Mouse (Mus musculus) kidney, postnatal 4 days (tissue): Measurements from ENCODE around the gene Psmb4.
"Not testable (repeated sequence)": the region's sequence is repeated elsewhere in the genome, so short reads cannot be mapped to it uniquely, and the experiment has no call there.

Experiments used
- DNase-seq, 2 experiments: peaks; one replicate each; pipeline ENCODE4 v3.0.0; 2021; ENCODE audit warnings: mixed read lengths in 2 of 2

Psmb4 gene

DNA sequence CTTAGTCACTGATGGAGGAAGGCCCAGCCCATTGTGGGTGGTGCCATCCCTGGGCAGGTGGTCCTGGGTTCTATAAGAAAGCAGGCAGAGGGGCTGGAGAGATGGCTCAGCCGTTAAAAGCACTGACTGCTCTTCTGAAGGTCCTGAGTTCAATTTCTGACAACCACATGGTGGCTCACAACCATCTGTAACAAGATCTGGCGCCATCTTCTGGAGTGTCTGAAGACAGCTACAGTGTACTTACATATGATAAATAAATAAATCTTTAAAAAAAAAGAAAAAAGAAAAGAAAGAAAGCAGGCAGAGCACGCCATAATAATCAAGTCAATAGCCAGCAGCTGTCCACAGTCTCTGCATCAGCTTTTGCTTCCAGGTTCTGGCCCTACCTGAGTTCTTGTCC is 18.0 kb upstream of the Psmb4 start:
- not testable (repeated sequence) for DNase-seq

DNA sequence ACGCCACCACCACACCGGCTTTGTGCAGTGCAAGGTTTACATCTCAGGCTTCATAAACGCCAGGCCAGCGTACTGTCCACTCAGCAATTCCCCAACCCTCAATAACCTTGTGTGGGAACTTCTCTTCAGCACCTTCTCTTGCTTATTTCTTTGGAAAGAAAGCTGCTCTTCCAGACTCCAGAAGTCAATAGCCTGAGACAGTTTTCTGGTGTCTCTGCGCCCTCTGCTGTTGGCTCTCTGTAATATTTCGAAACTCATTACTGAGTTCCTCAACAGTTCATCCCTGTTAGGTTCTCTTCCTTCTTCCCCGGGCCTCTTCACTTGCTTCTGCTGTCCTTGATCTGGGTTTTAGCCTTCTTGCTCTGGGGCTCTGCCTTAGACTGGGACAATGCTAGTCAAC is 16.0 kb upstream of the Psmb4 start:
- DNase-seq = peak; percentile 79 to 80

DNA sequence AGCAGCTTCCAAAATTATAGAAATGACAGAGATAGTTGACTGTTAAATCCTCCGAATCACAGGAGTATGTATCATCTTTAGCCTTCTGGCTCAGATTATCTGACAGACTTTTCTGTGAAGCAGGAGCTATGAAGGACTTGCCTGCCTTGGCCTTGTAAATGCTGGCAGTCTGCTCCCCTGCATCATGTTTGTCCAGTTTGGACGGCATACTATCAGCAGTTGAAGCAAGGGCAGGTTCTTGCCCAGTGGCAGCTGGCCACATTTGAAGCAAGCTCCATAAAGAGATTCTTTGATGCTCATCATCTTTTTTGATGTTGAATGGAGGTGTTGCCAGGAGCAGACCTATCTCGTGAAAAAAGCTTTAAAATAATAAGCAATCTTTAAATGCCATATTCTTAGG is 7.3 kb upstream of the Psmb4 start:
- no peak for DNase-seq

DNA sequence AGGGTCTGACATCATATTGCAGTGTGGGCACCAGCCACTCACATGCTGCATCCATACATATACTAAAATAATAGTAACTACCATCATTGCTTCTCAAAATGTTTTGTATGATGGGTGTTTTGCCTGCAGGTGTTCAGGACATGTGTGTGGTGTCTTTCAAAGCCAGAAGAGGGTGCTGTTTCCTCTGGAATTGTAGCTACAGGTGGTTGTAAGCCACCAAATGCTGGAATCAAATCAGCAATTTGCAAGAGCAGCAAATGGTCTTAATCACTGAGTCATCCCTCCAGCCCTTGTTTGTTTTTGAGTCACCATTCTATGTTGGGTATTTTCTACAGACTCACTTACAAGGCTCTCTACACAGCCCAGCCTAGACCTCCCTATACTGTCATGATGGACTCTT is 1.8 kb upstream of the Psmb4 start:
- DNase-seq = peak; percentile 43 to 57

DNA sequence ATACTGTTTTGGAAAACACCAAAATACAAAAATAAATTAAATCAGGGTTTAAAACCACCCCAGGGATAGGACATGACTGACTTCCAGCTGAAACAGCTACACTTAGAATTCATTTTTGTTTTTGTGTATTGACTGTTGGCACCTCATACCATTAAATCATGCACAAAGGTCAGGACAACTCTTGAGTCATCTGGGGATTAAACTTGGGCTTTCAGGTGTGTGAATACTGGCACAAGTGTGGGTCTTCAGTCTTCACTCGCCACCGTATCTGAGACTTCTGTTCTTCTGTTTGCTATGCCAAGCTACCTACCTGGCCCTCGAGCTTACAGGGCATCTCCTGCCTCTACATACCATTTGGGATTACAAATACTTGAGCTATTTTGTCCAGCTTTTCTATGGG is 4.2 kb downstream of the Psmb4 start:
- DNase-seq = no peak

DNA sequence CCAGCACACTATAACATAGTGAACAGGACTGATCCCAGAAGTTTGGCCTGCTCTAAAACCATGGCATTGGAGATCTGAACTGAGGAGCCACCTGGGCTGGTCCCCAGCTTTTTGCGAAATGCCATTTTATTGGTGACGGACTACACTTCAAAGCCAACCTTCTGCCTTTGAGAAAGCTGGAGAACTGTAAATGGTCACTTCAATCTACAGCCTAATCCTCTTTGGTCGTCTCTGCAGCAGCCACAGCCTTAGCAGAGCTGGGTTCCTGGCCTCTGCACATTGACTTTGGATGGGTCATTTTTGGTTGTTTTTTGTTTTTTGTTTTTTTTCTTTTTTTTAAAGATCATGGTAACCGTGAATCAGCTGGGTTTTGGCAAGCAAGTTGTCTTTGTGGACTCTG is 4.9 kb downstream of the Psmb4 start:
- no peak for DNase-seq

DNA sequence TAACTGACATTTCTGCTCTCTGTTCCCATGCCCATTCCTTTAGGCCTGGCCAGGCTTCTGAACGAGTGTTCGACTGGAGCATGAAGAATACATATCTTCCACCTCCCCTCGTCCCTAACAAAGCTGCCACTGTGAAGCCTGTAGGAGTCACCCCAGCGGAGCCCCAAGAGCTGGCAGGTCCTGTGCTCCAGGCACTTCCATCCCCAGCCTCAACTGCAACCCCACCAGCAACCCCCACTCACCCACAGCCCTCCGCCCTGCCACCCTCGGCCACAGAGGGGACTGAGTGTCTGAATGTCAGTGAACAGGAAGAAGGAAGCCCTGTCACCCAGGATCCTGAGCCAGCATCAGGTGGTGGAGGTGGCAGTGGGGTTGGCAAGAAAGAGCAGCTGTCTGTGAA is 8.1 kb downstream of the Psmb4 start:
- DNase-seq = no peak

DNA sequence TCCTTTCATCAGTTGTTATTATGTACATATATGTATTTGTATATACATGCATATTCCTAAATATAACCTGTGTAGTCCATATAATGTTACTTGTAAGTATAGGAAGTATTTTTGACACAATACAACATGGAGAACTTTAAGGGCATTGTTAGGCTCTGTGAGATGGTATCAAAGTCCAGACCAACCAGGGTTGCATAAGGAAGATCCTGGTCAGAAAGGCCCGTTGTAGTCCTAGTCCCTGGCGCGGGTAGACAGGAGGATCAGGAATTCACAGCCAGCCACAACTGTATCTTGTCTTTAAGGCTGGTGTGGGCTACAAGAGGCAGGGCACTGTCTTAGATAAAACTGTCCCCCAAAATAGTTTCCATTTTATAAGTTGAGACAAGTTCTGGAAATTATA is 17.8 kb downstream of the Psmb4 start:
- no peak for DNase-seq

DNA sequence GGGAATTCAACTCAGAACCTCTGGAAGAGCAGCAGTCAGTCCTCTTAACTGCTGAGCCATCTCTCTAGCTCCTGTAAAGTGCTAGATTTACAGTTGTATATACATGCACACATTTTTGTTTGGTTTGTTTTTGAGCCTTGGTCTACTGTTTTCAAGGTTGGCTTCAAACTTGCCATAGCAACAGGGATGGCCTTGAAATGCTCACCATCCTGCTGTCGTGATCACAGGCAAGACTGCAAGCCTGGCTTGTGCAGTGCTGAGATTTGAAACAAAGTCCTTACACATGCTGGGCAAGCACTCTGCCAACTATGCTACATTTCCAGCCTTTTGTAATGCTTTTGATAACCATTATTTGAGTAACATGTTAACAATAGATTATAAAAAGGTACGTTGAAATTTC is 27.3 kb downstream of the Psmb4 start:
- no peak for DNase-seq

DNA sequence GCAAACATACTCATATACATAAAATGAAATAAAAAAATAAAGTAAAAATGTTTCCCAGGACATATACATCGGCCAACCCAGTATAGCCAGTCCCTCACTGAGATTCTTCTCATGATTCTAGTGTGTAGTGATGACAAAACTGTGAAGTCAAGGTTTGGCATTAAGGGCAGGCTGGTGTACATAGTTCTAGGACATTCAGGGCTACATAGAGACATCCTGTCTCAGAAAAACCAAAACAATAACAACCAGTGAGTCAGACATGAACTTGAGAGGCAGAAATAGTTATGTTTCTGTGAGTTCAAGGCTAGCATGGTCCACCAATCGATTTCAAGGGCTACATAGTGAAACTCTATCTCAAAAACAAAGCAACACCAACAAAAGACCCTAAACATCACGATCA is 34.5 kb downstream of the Psmb4 start:
- DNase-seq = no peak

DNA sequence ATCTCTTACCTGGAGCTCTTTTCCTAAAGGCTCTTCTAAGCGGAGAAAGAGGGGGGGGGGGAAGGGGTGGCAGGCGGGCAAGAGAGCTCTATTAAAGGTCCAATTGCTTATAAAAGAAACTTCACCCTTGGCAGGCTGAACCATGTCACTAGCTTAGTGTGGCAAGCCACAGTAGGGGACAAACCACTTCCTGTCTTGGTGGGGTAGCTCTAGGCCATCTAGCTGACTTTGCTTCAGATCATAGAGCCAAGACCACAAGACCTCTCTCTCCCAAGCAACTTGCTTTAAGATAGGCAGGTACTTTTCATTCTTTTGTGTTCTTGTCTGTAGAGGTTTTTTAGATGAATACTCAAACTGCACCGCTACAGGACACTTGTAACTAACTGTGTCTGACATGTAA is 35.0 kb downstream of the Psmb4 start:
- DNase-seq = no peak

DNA sequence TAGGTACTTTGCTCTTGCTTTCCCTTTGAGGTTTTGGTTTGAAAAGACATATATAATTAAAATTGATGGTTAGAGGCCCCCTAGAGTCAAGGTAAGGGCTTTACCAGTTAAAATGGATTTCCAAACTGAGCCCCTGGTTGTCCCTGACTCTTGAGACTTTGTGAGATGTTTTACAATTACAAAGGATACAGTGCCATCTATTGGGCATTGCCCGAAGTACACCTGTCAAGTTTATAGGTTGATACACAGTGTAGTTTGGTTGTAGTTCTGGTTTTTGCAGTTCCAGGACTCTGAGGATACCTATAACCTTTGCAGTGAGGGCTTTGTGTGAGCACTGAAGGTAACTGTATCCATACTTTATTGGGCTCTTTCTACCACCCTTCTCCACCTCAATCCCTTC is 37.4 kb downstream of the Psmb4 start:
- DNase-seq = peak; percentile 82 to 84

DNA sequence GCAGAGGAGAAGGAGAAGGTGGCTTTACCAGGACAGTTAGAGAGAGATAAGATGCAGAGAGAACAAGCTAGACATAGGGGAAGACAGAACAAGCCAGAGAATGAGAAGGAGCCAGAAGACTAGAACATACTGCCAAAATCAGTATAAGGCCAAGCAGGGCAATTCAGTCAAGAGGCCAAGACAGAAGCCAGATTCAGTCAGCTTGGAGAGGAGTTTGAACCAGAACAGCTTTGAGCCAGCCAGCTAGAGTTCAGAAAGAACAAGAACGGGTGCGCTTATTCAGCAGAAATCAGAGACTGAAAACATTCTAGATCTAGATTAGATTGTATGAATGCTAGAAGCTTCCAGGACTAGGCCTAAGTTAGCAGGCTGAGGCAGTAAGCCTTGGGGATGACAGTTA is 39.4 kb downstream of the Psmb4 start:
- no peak for DNase-seq

DNA sequence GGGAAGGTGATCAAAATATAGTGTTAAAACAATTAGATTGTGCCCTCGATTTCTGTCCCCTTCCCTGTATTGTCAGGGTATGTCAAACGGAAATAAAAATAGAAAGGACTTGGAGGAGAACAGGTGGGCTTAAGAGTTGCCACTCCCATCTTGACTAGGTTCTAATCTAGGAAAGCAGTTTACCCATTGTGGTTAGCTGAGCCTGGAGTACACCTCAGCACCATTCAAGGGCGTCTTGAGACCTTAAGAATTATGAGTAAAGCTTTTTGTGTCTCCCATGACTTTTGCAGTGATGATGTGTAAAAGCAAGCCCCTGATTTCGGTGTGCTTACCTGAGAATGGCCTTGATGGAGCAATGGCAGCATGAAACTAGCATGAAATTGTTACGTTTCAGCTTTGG is 47.7 kb downstream of the Psmb4 start:
- no peak for DNase-seq

DNA sequence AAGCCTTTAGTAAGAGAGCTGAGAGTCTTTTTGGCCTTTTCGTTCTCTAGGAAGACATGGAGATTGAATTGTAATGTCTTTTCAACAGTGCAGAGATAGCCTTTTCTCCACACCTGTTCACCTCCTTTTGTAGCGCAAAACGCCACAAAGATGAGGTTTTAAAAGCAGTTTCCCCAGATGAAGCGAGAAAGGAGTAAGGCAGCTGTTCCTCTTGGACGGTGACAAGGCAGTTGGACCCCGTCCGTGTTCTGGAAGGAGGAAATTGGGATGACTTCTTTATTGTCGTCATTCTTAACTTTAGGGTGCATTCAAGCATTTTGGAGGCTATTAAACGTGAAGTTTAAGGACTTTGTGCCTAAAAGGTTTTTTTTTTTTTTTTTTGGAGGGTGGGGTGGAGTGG is 48.1 kb downstream of the Psmb4 start:
- DNase-seq = peak; percentile 26 to 48

DNA sequence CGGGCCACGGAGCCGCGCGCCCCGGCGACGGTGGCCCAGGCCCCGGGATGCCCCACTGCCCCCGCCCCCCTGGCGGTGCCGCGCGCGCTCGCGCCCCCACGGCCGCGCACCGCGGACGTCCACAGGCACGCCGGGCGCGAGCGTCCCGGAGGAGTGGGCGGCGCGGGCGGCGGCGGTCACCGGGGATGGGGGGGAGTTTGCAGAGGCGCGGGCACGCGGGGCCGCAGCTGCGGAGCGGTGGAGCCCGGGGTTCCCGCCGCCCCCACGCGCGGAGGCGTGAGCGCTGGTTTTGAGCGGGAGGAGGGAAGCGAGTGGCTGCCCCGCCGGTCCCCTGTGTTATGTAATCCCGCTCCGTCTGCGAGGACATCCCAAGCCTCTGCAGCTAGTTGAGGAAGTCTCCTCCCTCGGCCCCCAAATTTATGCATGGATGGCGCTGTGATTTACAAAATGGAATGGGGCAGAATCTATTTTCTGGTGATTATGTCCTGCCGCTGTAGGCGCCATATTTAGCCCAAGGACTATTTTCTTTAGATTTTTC is 48.7 kb downstream of the Psmb4 start:
- peak; percentile 82 to 90 for DNase-seq

DNA sequence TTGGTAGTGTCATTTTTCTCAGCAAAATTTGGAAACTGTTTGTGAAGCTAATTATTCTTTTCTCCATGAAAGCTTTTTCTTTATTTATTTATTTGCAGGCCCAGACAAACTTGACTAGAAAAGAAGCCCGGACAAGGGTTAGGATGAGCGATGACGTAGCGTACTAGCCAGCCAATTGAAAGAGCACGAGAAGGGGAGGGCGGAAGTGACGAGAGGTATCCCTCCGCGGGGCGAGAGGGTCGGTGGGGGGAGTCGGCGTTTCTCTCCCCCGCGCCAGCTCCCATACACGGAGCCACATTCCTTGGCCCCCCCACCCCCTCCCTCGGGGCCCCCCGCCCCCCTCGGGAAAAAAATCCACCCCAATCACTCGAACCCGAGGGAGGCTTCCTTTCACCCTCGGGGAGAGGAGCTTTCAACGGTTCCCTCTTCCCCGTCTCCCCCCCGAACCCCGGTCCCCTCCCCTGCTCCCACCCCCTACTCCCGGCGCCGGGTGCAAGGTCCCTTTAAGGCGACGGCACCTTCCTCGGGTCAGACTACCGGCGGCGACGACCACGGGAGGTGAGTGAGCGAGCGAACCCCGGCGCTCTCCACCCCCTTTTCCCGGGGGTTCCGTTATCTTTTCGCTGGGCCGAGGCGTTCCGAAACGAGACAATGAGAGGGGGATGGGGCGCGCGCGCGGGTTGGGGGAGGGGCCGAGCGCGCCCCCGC is 49.4 kb downstream of the Psmb4 start, which contains the start of gene Pogz:
Gene Pogz, plus strand, starts transcription at position 385 of the 708 bp plus-strand sequence.
- DNase-seq = peak; percentile 96 to 97

DNA sequence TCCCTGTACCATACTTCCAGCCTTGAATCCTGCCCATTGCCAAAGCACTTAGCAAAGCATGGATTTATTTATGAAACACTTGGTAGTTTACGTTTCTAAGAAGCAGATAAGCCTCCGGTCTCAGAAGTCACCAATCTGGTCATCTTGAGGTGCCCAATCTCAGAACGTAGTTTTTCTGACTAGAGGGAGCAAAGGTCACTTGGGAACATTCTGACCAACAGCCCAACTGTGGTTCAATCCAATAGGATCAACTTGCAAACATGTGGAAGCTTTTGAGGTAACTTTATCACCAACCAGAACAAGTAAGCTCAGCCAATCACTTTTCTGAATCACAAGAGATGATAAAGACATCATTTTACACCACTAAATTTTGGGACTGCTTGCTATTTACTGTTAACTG is 51.4 kb downstream of the Psmb4 start:
- DNase-seq = no peak
